Mouse (Mus musculus): ENCODE measurements around the gene Pbx1. TPM values are rescaled to one million over a fixed set of nuclear protein-coding genes. Genes with fewer than 3 reads are reported as not detected.

Gene Pbx1
- polyA plus RNA-seq, 2 experiments = 26.5 to 48.2 TPM

- Histone ChIP-seq H3K9ac (ENCODE audit: low read depth, low read length, severe bottlenecking) (no peak overlapping the region), H3K27ac (replicated peaks; ENCODE audit: low read depth, low read length) (no peak overlapping the region), H3K4me2 (replicated peaks; ENCODE audit: low read depth, low read length, severe bottlenecking) (no peak overlapping the region), H3K36me3 (ENCODE audit: control insufficient read depth, insufficient read depth, low read length) (no peaks in the 10 kb centered on the region), H3K4me1 (ENCODE audit: control insufficient read depth, insufficient read depth, low read length) (no peaks in the 10 kb centered on the region), H3K9me3 (ENCODE audit: control insufficient read depth, low read length) (no peaks in the 10 kb centered on the region), H3K27me3 (ENCODE audit: control insufficient read depth, insufficient read depth, low read length) (no peaks in the 10 kb centered on the region), H3K4me3 (replicated peaks; ENCODE audit: low read length) (no peak overlapping the region)
- 79% methylated on average over 10 of the region's 10 CpGs for WGBS
- ATAC-seq (ENCODE audit: low FRiP score, low read depth) = no peak
- DNase-seq (ENCODE audit: low spot score) = no peak
- TF ChIP-seq POLR2A (IDR thresholded peaks at IDR 0.05; ENCODE audit: borderline replicate concordance, extremely low read depth, insufficient read depth, insufficient read length) = no peak
Measured at GRCm38 (mm10) chr1:168078746-168079393, 353.2 kb downstream of the Pbx1 start.

- no peak overlapping the region for H3K4me3 ChIP-seq (replicated peaks; ENCODE audit: low read length)
- no peaks in the 10 kb centered on the region for H3K9me3 ChIP-seq (ENCODE audit: control insufficient read depth, low read length)
- H3K36me3 ChIP-seq (ENCODE audit: control insufficient read depth, insufficient read depth, low read length) = no peaks in the 10 kb centered on the region
- H3K4me1 ChIP-seq (ENCODE audit: control insufficient read depth, insufficient read depth, low read length) = no peaks in the 10 kb centered on the region
- H3K27me3 ChIP-seq (ENCODE audit: control insufficient read depth, insufficient read depth, low read length) = no peaks in the 10 kb centered on the region
- H3K9ac ChIP-seq (ENCODE audit: low read depth, low read length, severe bottlenecking) = no peak overlapping the region
- 50% methylated on average over 5 of the region's 5 CpGs for WGBS
- no peak for ATAC-seq (ENCODE audit: low FRiP score, low read depth)
- H3K4me2 ChIP-seq (replicated peaks; ENCODE audit: low read depth, low read length, severe bottlenecking) = no peak overlapping the region
- H3K27ac ChIP-seq (replicated peaks; ENCODE audit: low read depth, low read length) = no peak overlapping the region
- DNase-seq (ENCODE audit: low spot score) = no peak
- no peak for TF ChIP-seq POLR2A (IDR thresholded peaks at IDR 0.05; ENCODE audit: borderline replicate concordance, extremely low read depth, insufficient read depth, insufficient read length)
Measured at GRCm38 (mm10) chr1:168071974-168072373, 360.1 kb downstream of the Pbx1 start.

GRCm38 (mm10) chr1:168070273-168070910, 361.7 kb downstream of the Pbx1 start:
- Histone ChIP-seq H3K4me2 (replicated peaks; ENCODE audit: low read depth, low read length, severe bottlenecking) (no peak overlapping the region), H3K4me3 (replicated peaks; ENCODE audit: low read length) (no peak overlapping the region), H3K4me1 (ENCODE audit: control insufficient read depth, insufficient read depth, low read length) (no peaks in the 10 kb centered on the region), H3K9ac (ENCODE audit: low read depth, low read length, severe bottlenecking) (no peak overlapping the region), H3K27ac (replicated peaks; ENCODE audit: low read depth, low read length) (no peak overlapping the region), H3K36me3 (ENCODE audit: control insufficient read depth, insufficient read depth, low read length) (no peaks in the 10 kb centered on the region), H3K9me3 (ENCODE audit: control insufficient read depth, low read length) (no peaks in the 10 kb centered on the region), H3K27me3 (ENCODE audit: control insufficient read depth, insufficient read depth, low read length) (no peaks in the 10 kb centered on the region)
- WGBS = 86% methylated on average over 6 of the region's 6 CpGs
- no peak for TF ChIP-seq POLR2A (IDR thresholded peaks at IDR 0.05; ENCODE audit: borderline replicate concordance, extremely low read depth, insufficient read depth, insufficient read length)
- ATAC-seq (ENCODE audit: low FRiP score, low read depth) = no peak
- no peak for DNase-seq (ENCODE audit: low spot score)

- DNase-seq (ENCODE audit: low spot score) (no peak), ATAC-seq (ENCODE audit: low FRiP score, low read depth) (no peak)
- H3K4me1 ChIP-seq (ENCODE audit: control insufficient read depth, insufficient read depth, low read length) = no peaks in the 10 kb centered on the region
- no peak overlapping the region for H3K4me3 ChIP-seq (replicated peaks; ENCODE audit: low read length)
- H3K9ac ChIP-seq (ENCODE audit: low read depth, low read length, severe bottlenecking) = no peak overlapping the region
- no peak overlapping the region for H3K4me2 ChIP-seq (replicated peaks; ENCODE audit: low read depth, low read length, severe bottlenecking)
- TF ChIP-seq POLR2A (IDR thresholded peaks at IDR 0.05; ENCODE audit: borderline replicate concordance, extremely low read depth, insufficient read depth, insufficient read length) = no peak
- H3K9me3 ChIP-seq (ENCODE audit: control insufficient read depth, low read length) = no peaks in the 10 kb centered on the region
- no peaks in the 10 kb centered on the region for H3K27me3 ChIP-seq (ENCODE audit: control insufficient read depth, insufficient read depth, low read length)
- H3K36me3 ChIP-seq (ENCODE audit: control insufficient read depth, insufficient read depth, low read length) = no peaks in the 10 kb centered on the region
- WGBS = 74% methylated on average over 5 of the region's 5 CpGs
- no peak overlapping the region for H3K27ac ChIP-seq (replicated peaks; ENCODE audit: low read depth, low read length)
Measured at GRCm38 (mm10) chr1:168069740-168070139, 362.3 kb downstream of the Pbx1 start.
